In genomic region chr11:62901699-62902323, GRCm38 (mm10) we compare ENCODE assay signal across 10 mouse cellular contexts. TPM values are rescaled to one million over a fixed set of nuclear protein-coding genes. Genes with fewer than 3 reads are reported as not detected.
DNase-seq lines count a peak whose midpoint lies in the region; ATAC-seq lines count a peak whose summit lies in the region.
"Had no signal": no experiment of that assay in that cellular context is flagged by ENCODE, and none has a peak within 500 bp of the region (broad histone marks: within the 10 kb centered on the region; RNA-seq: fewer than 3 reads in every experiment).

No protein-coding gene starts in this region.

- H3K27ac ChIP-seq in kidney, embryonic 15.5 days, result no peak overlapping the region
- H3K27ac ChIP-seq in embryonic facial prominence, embryonic 11.5 days (replicated peaks; ENCODE audit: low read depth, low read length), result no peak overlapping the region
- no peak overlapping the region for H3K27ac ChIP-seq in midbrain, embryonic 14.5 days (replicated peaks; ENCODE audit: low read depth, low read length)
- H3K27ac ChIP-seq: embryonic facial prominence, embryonic 12.5 days; neural tube, embryonic 12.5 days had no signal

- H3K4me2 ChIP-seq in kidney, embryonic 15.5 days, result no peak overlapping the region
- no peak overlapping the region for H3K4me2 ChIP-seq in embryonic facial prominence, embryonic 11.5 days (ENCODE audit: low read depth, low read length)
- H3K4me2 ChIP-seq in midbrain, embryonic 14.5 days (ENCODE audit: low read length), result no peak overlapping the region
- H3K4me2 ChIP-seq: embryonic facial prominence, embryonic 12.5 days; neural tube, embryonic 12.5 days had no signal

- H3K27me3 ChIP-seq in kidney, embryonic 15.5 days, result no peaks in the 10 kb centered on the region
- H3K27me3 ChIP-seq in embryonic facial prominence, embryonic 11.5 days (ENCODE audit: control insufficient read depth, insufficient read depth, low read length), result no peaks in the 10 kb centered on the region
- no peaks in the 10 kb centered on the region for H3K27me3 ChIP-seq in midbrain, embryonic 14.5 days (ENCODE audit: control insufficient read depth, insufficient read depth, low read length)
- H3K27me3 ChIP-seq: embryonic facial prominence, embryonic 12.5 days; neural tube, embryonic 12.5 days had no signal

- 35% methylated on average over 12 of the region's 12 CpGs for WGBS in kidney, embryonic 15.5 days
- 35% methylated on average over 12 of the region's 12 CpGs for WGBS in embryonic facial prominence, embryonic 11.5 days
- 39% methylated on average over 12 of the region's 12 CpGs for WGBS in midbrain, embryonic 14.5 days

- ATAC-seq in kidney, embryonic 15.5 days (replicated peaks; ENCODE audit: low FRiP score), result no peak
- ATAC-seq in embryonic facial prominence, embryonic 11.5 days (replicated peaks; ENCODE audit: insufficient number of reproducible peaks, low FRiP score, low TSS enrichment, low read depth), result no peak
- ATAC-seq in hematopoietic stem cell, adult 5-6 weeks (replicated peaks in 1 of 2; ENCODE audit: insufficient read depth in 1 of 2, low FRiP score in 2 of 2, low TSS enrichment in 1 of 2, low read depth in 1 of 2, poor library complexity in 2 of 2, severe bottlenecking in 2 of 2), result peak; percentile 62 to 85; a peak in 3 of 4 replicates
- ATAC-seq in midbrain, embryonic 14.5 days (ENCODE audit: low FRiP score, low TSS enrichment), result no peak

- H3K9me3 ChIP-seq in kidney, embryonic 15.5 days (replicated peaks), result no peaks in the 10 kb centered on the region
- no peaks in the 10 kb centered on the region for H3K9me3 ChIP-seq in embryonic facial prominence, embryonic 11.5 days (replicated peaks; ENCODE audit: control insufficient read depth, low read length)
- H3K9me3 ChIP-seq in midbrain, embryonic 14.5 days (ENCODE audit: control insufficient read depth, low read length), result no peaks in the 10 kb centered on the region
- H3K9me3 ChIP-seq: embryonic facial prominence, embryonic 12.5 days; neural tube, embryonic 12.5 days had no signal

- peak; percentile 38 for DNase-seq in kidney, adult 11 months
- DNase-seq in WW6 (ENCODE audit: low read depth, low spot score), result peak; percentile 54
- peak; percentile 92 for DNase-seq in embryonic facial prominence, embryonic 11.5 days (ENCODE audit: low spot score)
- DNase-seq in left cerebral cortex, adult 11 months (ENCODE audit: low spot score), result peak; percentile 79
- DNase-seq in midbrain, embryonic 14.5 days, result peak; percentile 94
- DNase-seq in thymus, postnatal 14 days, result peak; percentile 64

- H3K4me1 ChIP-seq in kidney, embryonic 15.5 days, result no peaks in the 10 kb centered on the region
- no peaks in the 10 kb centered on the region for H3K4me1 ChIP-seq in embryonic facial prominence, embryonic 11.5 days (ENCODE audit: control insufficient read depth, insufficient read depth, low read length)
- no peaks in the 10 kb centered on the region for H3K4me1 ChIP-seq in midbrain, embryonic 14.5 days (ENCODE audit: control insufficient read depth, insufficient read depth, low read length)
- H3K4me1 ChIP-seq: embryonic facial prominence, embryonic 12.5 days; neural tube, embryonic 12.5 days had no signal

- no peak overlapping the region for H3K4me3 ChIP-seq in kidney, embryonic 15.5 days (replicated peaks)
- no peak overlapping the region for H3K4me3 ChIP-seq in embryonic facial prominence, embryonic 11.5 days (ENCODE audit: low read depth, low read length)
- H3K4me3 ChIP-seq in midbrain, embryonic 14.5 days (replicated peaks; ENCODE audit: low read depth, low read length), result no peak overlapping the region
- H3K4me3 ChIP-seq: embryonic facial prominence, embryonic 12.5 days; neural tube, embryonic 12.5 days had no signal

- peaks cover 4% of the 10 kb centered on the region; the same call in 1 of the 2 replicates for H3K36me3 ChIP-seq in kidney, embryonic 15.5 days
- no peaks in the 10 kb centered on the region for H3K36me3 ChIP-seq in embryonic facial prominence, embryonic 11.5 days (replicated peaks; ENCODE audit: control insufficient read depth, insufficient read depth, low read depth, low read length)
- no peaks in the 10 kb centered on the region for H3K36me3 ChIP-seq in midbrain, embryonic 14.5 days (ENCODE audit: control insufficient read depth, insufficient read depth, low read length)
- H3K36me3 ChIP-seq: embryonic facial prominence, embryonic 12.5 days; neural tube, embryonic 12.5 days had no signal

- no peak overlapping the region for H3K9ac ChIP-seq in kidney, embryonic 15.5 days
- H3K9ac ChIP-seq in embryonic facial prominence, embryonic 11.5 days (replicated peaks; ENCODE audit: low read length), result no peak overlapping the region
- no peak overlapping the region for H3K9ac ChIP-seq in midbrain, embryonic 14.5 days (replicated peaks; ENCODE audit: low read length)
- H3K9ac ChIP-seq: embryonic facial prominence, embryonic 12.5 days; neural tube, embryonic 12.5 days had no signal

RNA-seq across cellular contexts. Expression of gene Tvp23b, which starts 22.6 kb away (rescaled TPM):
- polyA plus RNA-seq in kidney, embryonic 15.5 days (2015; fragmentation: Nextera tagmentation; extraction: Ambion mirVana), result 70.3 and 77.3 TPM in 2 replicates
- polyA plus RNA-seq in embryonic facial prominence, embryonic 11.5 days (2014; fragmentation: Nextera tagmentation; extraction: Ambion mirVana), result 51.1 and 52.7 TPM in 2 replicates
- 43.8 and 46.2 TPM in 2 replicates for total RNA-seq in hematopoietic stem cell, adult 5-6 weeks (2017)
- polyA plus RNA-seq in midbrain, embryonic 14.5 days (2014; fragmentation: Nextera tagmentation; extraction: Ambion mirVana), result 55.9 and 58.9 TPM in 2 replicates

RNA-seq across cellular contexts. Expression of gene Cdrt4, which starts 49.2 kb away (rescaled TPM):
- polyA plus RNA-seq in kidney, embryonic 15.5 days (2015; fragmentation: Nextera tagmentation; extraction: Ambion mirVana), result not detected in 2 replicates
- not detected in 2 replicates for polyA plus RNA-seq in embryonic facial prominence, embryonic 11.5 days (2014; fragmentation: Nextera tagmentation; extraction: Ambion mirVana)
- not detected in 2 replicates for total RNA-seq in hematopoietic stem cell, adult 5-6 weeks (2017)
- polyA plus RNA-seq in midbrain, embryonic 14.5 days (2014; fragmentation: Nextera tagmentation; extraction: Ambion mirVana), result not detected in 2 replicates

RNA-seq across cellular contexts. Expression of gene Fbxw10, which starts 54.9 kb away (rescaled TPM):
- 0.35 and 0.46 TPM in 2 replicates for polyA plus RNA-seq in kidney, embryonic 15.5 days (2015; fragmentation: Nextera tagmentation; extraction: Ambion mirVana)
- 0.32 and 1.1 TPM in 2 replicates for polyA plus RNA-seq in embryonic facial prominence, embryonic 11.5 days (2014; fragmentation: Nextera tagmentation; extraction: Ambion mirVana)
- total RNA-seq in hematopoietic stem cell, adult 5-6 weeks (2017), result 4.4 and 6.5 TPM in 2 replicates
- 0.24 and 0.27 TPM in 2 replicates for polyA plus RNA-seq in midbrain, embryonic 14.5 days (2014; fragmentation: Nextera tagmentation; extraction: Ambion mirVana)

Comparison
In these comparisons a context has a peak if more than half of its experiments do, and no peak if none do; other contexts are left out.
1. DNase-seq: peak in every context shown above with its lines; median percentile 94 in midbrain, embryonic 14.5 days; 92 in embryonic facial prominence, embryonic 11.5 days; 79 in left cerebral cortex, adult 11 months; 64 in thymus, postnatal 14 days; 54 in WW6; 38 in kidney, adult 11 months.
2. ATAC-seq: peak in hematopoietic stem cell, adult 5-6 weeks (2 of 2); none in kidney, embryonic 15.5 days (single experiment), embryonic facial prominence, embryonic 11.5 days (single experiment) and midbrain, embryonic 14.5 days (single experiment).